Mouse (Mus musculus): ENCODE data around the gene Wfdc21.

Wfdc21 gene

GRCm38 (mm10) chr11:83754227-83754626 lies 7.5 kb downstream of the Wfdc21 start:
- no peak for DNase-seq

GRCm38 (mm10) chr11:83767306-83767705 lies 20.6 kb downstream of the Wfdc21 start:
- DNase-seq: no peak

- no peak for DNase-seq
Measured at GRCm38 (mm10) chr11:83768976-83769375, 22.2 kb downstream of the Wfdc21 start.

GRCm38 (mm10) chr11:83771014-83771413 lies 24.3 kb downstream of the Wfdc21 start:
- no peak for DNase-seq

GRCm38 (mm10) chr11:83772341-83772740 lies 25.6 kb downstream of the Wfdc21 start:
- no peak for DNase-seq

- DNase-seq: no peak
Measured at GRCm38 (mm10) chr11:83773691-83774090, 27.0 kb downstream of the Wfdc21 start.

- no peak for DNase-seq
Measured at GRCm38 (mm10) chr11:83774324-83774723, 27.6 kb downstream of the Wfdc21 start.

GRCm38 (mm10) chr11:83776798-83777197 lies 30.1 kb downstream of the Wfdc21 start:
- no peak for DNase-seq

- DNase-seq: no peak
Measured at GRCm38 (mm10) chr11:83783931-83784600, 37.3 kb downstream of the Wfdc21 start.

- peak in 1 of 2 experiments; percentile 13 for DNase-seq
Measured at GRCm38 (mm10) chr11:83784661-83785060, 37.9 kb downstream of the Wfdc21 start.

GRCm38 (mm10) chr11:83785366-83785765 lies 38.6 kb downstream of the Wfdc21 start:
- peak; percentile 39 to 50 for DNase-seq

GRCm38 (mm10) chr11:83786835-83787234 lies 40.1 kb downstream of the Wfdc21 start:
- DNase-seq: peak; percentile 62 to 70

GRCm38 (mm10) chr11:83787401-83788021 lies 40.8 kb downstream of the Wfdc21 start:
- DNase-seq: peak in 1 of 2 experiments; percentile 5

- DNase-seq: no peak
Measured at GRCm38 (mm10) chr11:83788331-83788730, 41.6 kb downstream of the Wfdc21 start.

- DNase-seq: peak; percentile 56 to 73
Measured at GRCm38 (mm10) chr11:83789259-83789658, 42.5 kb downstream of the Wfdc21 start.

- DNase-seq: no peak
Measured at GRCm38 (mm10) chr11:83791133-83791532, 44.4 kb downstream of the Wfdc21 start.

- DNase-seq: no peak
Measured at GRCm38 (mm10) chr11:83792316-83792914, 45.7 kb downstream of the Wfdc21 start.

GRCm38 (mm10) chr11:83793264-83793663 lies 46.5 kb downstream of the Wfdc21 start:
- no peak for DNase-seq

GRCm38 (mm10) chr11:83796112-83796511 lies 49.4 kb downstream of the Wfdc21 start:
- no peak for DNase-seq

GRCm38 (mm10) chr11:83796980-83797608 lies 50.4 kb downstream of the Wfdc21 start:
- no peak for DNase-seq

GRCm38 (mm10) chr11:83799871-83800430 lies 53.2 kb downstream of the Wfdc21 start:
- no peak for DNase-seq

GRCm38 (mm10) chr11:83802166-83802565 lies 55.4 kb downstream of the Wfdc21 start:
- peak in 1 of 2 experiments; percentile 22 for DNase-seq
